Mouse (Mus musculus): ENCODE data around the gene Clca3b. TPM values are rescaled to one million over a fixed set of nuclear protein-coding genes. Genes with fewer than 3 reads are reported as not detected.
A peak's percentile ranks its signal among the peaks of the same experiment; 100 is the strongest.
"Not testable (repeated sequence)": the region's sequence is repeated elsewhere in the genome, so short reads cannot be mapped to it uniquely, and the experiment has no call there.

Clca3b gene
- polyA plus RNA-seq, 1 experiment = not detected

- Histone ChIP-seq H3K27me3 (ENCODE audit: control insufficient read depth, insufficient read depth, low read length) (no peaks in the 10 kb centered on the region), H3K27ac (ENCODE audit: insufficient read depth, low read length) (no peak overlapping the region), H3K4me1 (ENCODE audit: control insufficient read depth, insufficient read depth, insufficient read length) (no peaks in the 10 kb centered on the region), H3K36me3 (ENCODE audit: control insufficient read depth, insufficient read depth, low read length) (no peaks in the 10 kb centered on the region), H3K4me3 (ENCODE audit: extremely low read depth, insufficient read depth, insufficient read length) (no peak overlapping the region)
- DNase-seq (ENCODE audit: low read depth in 1 of 2, low spot score in 2 of 2) = peak in 1 of 2 experiments; percentile 17
- no peak for TF ChIP-seq POLR2A (IDR thresholded peaks at IDR 0.05; ENCODE audit: low read depth, low read length)
- TF ChIP-seq CTCF (IDR thresholded peaks at IDR 0.05; ENCODE audit: extremely low read depth, insufficient read depth, insufficient read length, insufficient replicate concordance) = peak; percentile 28; the same call in 1 of the 2 replicates
- 16% methylated on average over 10 of the region's 10 CpGs for WGBS
Measured at GRCm38 (mm10) chr3:144825151-144825550, 24.0 kb downstream of the Clca3b start.

GRCm38 (mm10) chr3:144823331-144823730 lies 25.8 kb downstream of the Clca3b start:
- no peak for DNase-seq (ENCODE audit: low read depth in 1 of 2, low spot score in 2 of 2)
- TF ChIP-seq POLR2A (IDR thresholded peaks at IDR 0.05; ENCODE audit: low read depth, low read length) = no peak
- no peak for TF ChIP-seq CTCF (IDR thresholded peaks at IDR 0.05; ENCODE audit: extremely low read depth, insufficient read depth, insufficient read length, insufficient replicate concordance)
- H3K27me3 ChIP-seq (ENCODE audit: control insufficient read depth, insufficient read depth, low read length) = no peaks in the 10 kb centered on the region
- no peak overlapping the region for H3K4me3 ChIP-seq (ENCODE audit: extremely low read depth, insufficient read depth, insufficient read length)
- 81% methylated on average over 5 of the region's 5 CpGs for WGBS
- no peaks in the 10 kb centered on the region for H3K4me1 ChIP-seq (ENCODE audit: control insufficient read depth, insufficient read depth, insufficient read length)
- H3K36me3 ChIP-seq (ENCODE audit: control insufficient read depth, insufficient read depth, low read length) = no peaks in the 10 kb centered on the region
- H3K27ac ChIP-seq (ENCODE audit: insufficient read depth, low read length) = no peak overlapping the region

- DNase-seq (ENCODE audit: low read depth in 1 of 2, low spot score in 2 of 2) = no peak
- 70% methylated on average over 1 of the region's 1 CpGs for WGBS
- H3K27me3 ChIP-seq (ENCODE audit: control insufficient read depth, insufficient read depth, low read length) = no peaks in the 10 kb centered on the region
- no peak for TF ChIP-seq CTCF (IDR thresholded peaks at IDR 0.05; ENCODE audit: extremely low read depth, insufficient read depth, insufficient read length, insufficient replicate concordance)
- no peak for TF ChIP-seq POLR2A (IDR thresholded peaks at IDR 0.05; ENCODE audit: low read depth, low read length)
- H3K4me1 ChIP-seq (ENCODE audit: control insufficient read depth, insufficient read depth, insufficient read length) = no peaks in the 10 kb centered on the region
- no peak overlapping the region for H3K27ac ChIP-seq (ENCODE audit: insufficient read depth, low read length)
- no peak overlapping the region for H3K4me3 ChIP-seq (ENCODE audit: extremely low read depth, insufficient read depth, insufficient read length)
- H3K36me3 ChIP-seq (ENCODE audit: control insufficient read depth, insufficient read depth, low read length) = no peaks in the 10 kb centered on the region
Measured at GRCm38 (mm10) chr3:144820632-144821031, 28.5 kb downstream of the Clca3b start.

- not testable (repeated sequence) for DNase-seq (ENCODE audit: low read depth in 1 of 2, low spot score in 2 of 2); H3K36me3 ChIP-seq (ENCODE audit: control insufficient read depth, insufficient read depth, low read length); H3K27ac ChIP-seq (ENCODE audit: insufficient read depth, low read length); H3K4me1 ChIP-seq (ENCODE audit: control insufficient read depth, insufficient read depth, insufficient read length); H3K27me3 ChIP-seq (ENCODE audit: control insufficient read depth, insufficient read depth, low read length); H3K4me3 ChIP-seq (ENCODE audit: extremely low read depth, insufficient read depth, insufficient read length)
- 86% methylated on average over 6 of the region's 6 CpGs for WGBS
Measured at GRCm38 (mm10) chr3:144819219-144819618, 29.9 kb downstream of the Clca3b start, which contains the start of gene Clca3a2. Clca3a2 (minus strand) TSS chr3:144819494.

GRCm38 (mm10) chr3:144813336-144813735 lies 35.8 kb downstream of the Clca3b start:
- not testable (repeated sequence) for DNase-seq (ENCODE audit: low read depth in 1 of 2, low spot score in 2 of 2); H3K27ac ChIP-seq (ENCODE audit: insufficient read depth, low read length); H3K4me3 ChIP-seq (ENCODE audit: extremely low read depth, insufficient read depth, insufficient read length); H3K4me1 ChIP-seq (ENCODE audit: control insufficient read depth, insufficient read depth, insufficient read length); H3K36me3 ChIP-seq (ENCODE audit: control insufficient read depth, insufficient read depth, low read length); H3K27me3 ChIP-seq (ENCODE audit: control insufficient read depth, insufficient read depth, low read length)
- WGBS = 88% methylated on average over 6 of the region's 6 CpGs

GRCm38 (mm10) chr3:144811821-144812220 lies 37.3 kb downstream of the Clca3b start:
- WGBS = 46% methylated on average over 3 of the region's 3 CpGs
- no peak for DNase-seq (ENCODE audit: low read depth in 1 of 2, low spot score in 2 of 2)
- no peaks in the 10 kb centered on the region for H3K27me3 ChIP-seq (ENCODE audit: control insufficient read depth, insufficient read depth, low read length)
- no peaks in the 10 kb centered on the region for H3K36me3 ChIP-seq (ENCODE audit: control insufficient read depth, insufficient read depth, low read length)
- H3K4me3 ChIP-seq (ENCODE audit: extremely low read depth, insufficient read depth, insufficient read length) = no peak overlapping the region
- no peak overlapping the region for H3K27ac ChIP-seq (ENCODE audit: insufficient read depth, low read length)
- no peak for TF ChIP-seq POLR2A (IDR thresholded peaks at IDR 0.05; ENCODE audit: low read depth, low read length)
- no peak for TF ChIP-seq CTCF (IDR thresholded peaks at IDR 0.05; ENCODE audit: extremely low read depth, insufficient read depth, insufficient read length, insufficient replicate concordance)
- H3K4me1 ChIP-seq (ENCODE audit: control insufficient read depth, insufficient read depth, insufficient read length) = no peaks in the 10 kb centered on the region

GRCm38 (mm10) chr3:144808153-144808925 lies 40.8 kb downstream of the Clca3b start:
- not testable (repeated sequence) for DNase-seq (ENCODE audit: low read depth in 1 of 2, low spot score in 2 of 2); H3K36me3 ChIP-seq (ENCODE audit: control insufficient read depth, insufficient read depth, low read length)
- 74% methylated on average over 16 of the region's 17 CpGs for WGBS

GRCm38 (mm10) chr3:144806626-144807025 lies 42.5 kb downstream of the Clca3b start:
- H3K4me3 ChIP-seq (ENCODE audit: extremely low read depth, insufficient read depth, insufficient read length); H3K36me3 ChIP-seq (ENCODE audit: control insufficient read depth, insufficient read depth, low read length); H3K4me1 ChIP-seq (ENCODE audit: control insufficient read depth, insufficient read depth, insufficient read length); H3K27ac ChIP-seq (ENCODE audit: insufficient read depth, low read length); H3K27me3 ChIP-seq (ENCODE audit: control insufficient read depth, insufficient read depth, low read length); DNase-seq (ENCODE audit: low read depth in 1 of 2, low spot score in 2 of 2): not testable (repeated sequence)
- WGBS = 70% methylated on average over 2 of the region's 2 CpGs

More at GRCm38 (mm10) chr3:144808153-144808925, 40.8 kb downstream of the Clca3b start:
- not testable (repeated sequence) for H3K27ac ChIP-seq (ENCODE audit: insufficient read depth, low read length); H3K27me3 ChIP-seq (ENCODE audit: control insufficient read depth, insufficient read depth, low read length); H3K4me3 ChIP-seq (ENCODE audit: extremely low read depth, insufficient read depth, insufficient read length); H3K4me1 ChIP-seq (ENCODE audit: control insufficient read depth, insufficient read depth, insufficient read length)

All from spleen, adult 2 months (tissue).